Mouse (Mus musculus) olfactory bulb, adult 2 months (tissue): Measurements from ENCODE around the gene Pnp.
A peak's percentile ranks its signal among the peaks of the same experiment; 100 is the strongest.

Experiments used
- CTCF ChIP-seq: fragments of 200-500 bp; IDR thresholded peaks from 2 replicates; pipeline ENCODE4 v1.5.1; 2012; ENCODE audit warnings: low read depth, mild to moderate bottlenecking, low read length, moderate library complexity; ENCODE audit not compliant: insufficient read depth
- POLR2A ChIP-seq: fragments of 200-500 bp; IDR thresholded peaks from 2 replicates; pipeline ENCODE4 v1.6.1; 2012; ENCODE audit warnings: mild to moderate bottlenecking, low read depth, low read length, moderate library complexity; ENCODE audit not compliant: insufficient read depth

GRCm38 (mm10) chr14:50943932-50944667, 13.2 kb downstream of the Pnp start, which contains the start of gene Gm49342:
- TF ChIP-seq CTCF (no peak), POLR2A (peak; percentile 88)
